Mouse (Mus musculus): Measurements from ENCODE around the gene Coq9. TPM values are rescaled to one million over a fixed set of nuclear protein-coding genes. Genes with fewer than 3 reads are reported as not detected.

The Coq9 gene
- total and polyA plus RNA-seq, 3 experiments, result 48.5 to 82.2 (median 68.8) TPM

GRCm38 (mm10) chr8:94822637-94823560, 15.2 kb upstream of the Coq9 start:
- Histone ChIP-seq H3K79me2 (replicated peaks; ENCODE audit: control insufficient read depth, extremely low read depth, insufficient read depth, poor library complexity, severe bottlenecking) (no peaks in the 10 kb centered on the region), H3K27me3 (replicated peaks) (no peaks in the 10 kb centered on the region), H3K36me3 (replicated peaks in 1 of 2; ENCODE audit: control insufficient read depth in 1 of 2, insufficient read depth in 1 of 2, low read length in 1 of 2) (peaks cover 67 to 96% of the 10 kb centered on the region in 2 experiments), H3K9ac (ENCODE audit: insufficient read depth, low read depth) (no peak overlapping the region), H3K4me2 (ENCODE audit: insufficient read depth, low read depth, poor library complexity, severe bottlenecking) (no peak overlapping the region), H3K27ac (ENCODE audit: insufficient read depth, low read depth) (peak overlapping the region; percentile 13), H3K4me1 (ENCODE audit: control insufficient read depth in 1 of 2, insufficient read depth in 2 of 2) (peaks cover 0 to 5% of the 10 kb centered on the region in 2 experiments; a peak in 1 of 4 replicates), H3K4me3 (replicated peaks in 1 of 3; ENCODE audit: low read depth in 2 of 3, low read length in 2 of 3, poor library complexity in 1 of 3) (no peak overlapping the region), H3K9me3 (replicated peaks; ENCODE audit: low read length) (no peaks in the 10 kb centered on the region)
- peak; percentile 55 for DNase-seq (ENCODE audit: extremely low read depth)
- dilution Hi-C loops (cut with MboI; ENCODE audit: extremely low pct_ligation_motif_present, extremely low pct_unique_long_range_greater_than_20kb, low sequenced_read_pairs) (no loop called here), in situ Hi-C loops (cut with MboI; ENCODE audit: low pct_ligation_motif_present, low pct_unique_long_range_greater_than_20kb, low sequenced_read_pairs) (loop anchor here (5.0 kb wide), 1 partner anchor 84 kb away; no protein-coding TSS in a partner anchor)
- TF ChIP-seq NELFE (IDR thresholded peaks at IDR 0.05; ENCODE audit: low read depth, low read length) (no peak), CTCF (conservative IDR thresholded peaks at IDR 0.05 in 1 of 2, IDR thresholded peaks at IDR 0.05 in 1 of 2; ENCODE audit: low read depth in 2 of 2, low read length in 2 of 2) (peak in 1 of 2 experiments; percentile 67; a peak in 2 of 4 replicates), SMC3 (IDR thresholded peaks at IDR 0.05; ENCODE audit: low read depth, low read length) (peak; percentile 50), MEF2A (IDR thresholded peaks at IDR 0.05; ENCODE audit: borderline replicate concordance, low read depth, low read length) (no peak), MAFK (IDR thresholded peaks at IDR 0.05; ENCODE audit: insufficient replicate concordance, low read length) (peak; percentile 100), PAX5 (IDR thresholded peaks at IDR 0.05; ENCODE audit: low read length) (no peak), RAD21 (IDR thresholded peaks at IDR 0.05; ENCODE audit: low read depth, low read length) (peak; percentile 35)

GRCm38 (mm10) chr8:94825170-94825569, 13.0 kb upstream of the Coq9 start:
- Histone ChIP-seq H3K4me3 (replicated peaks in 1 of 3; ENCODE audit: low read depth in 2 of 3, low read length in 2 of 3, poor library complexity in 1 of 3) (no peak overlapping the region), H3K9ac (ENCODE audit: insufficient read depth, low read depth) (no peak overlapping the region), H3K79me2 (replicated peaks; ENCODE audit: control insufficient read depth, extremely low read depth, insufficient read depth, poor library complexity, severe bottlenecking) (no peaks in the 10 kb centered on the region; the same call in 1 of the 2 replicates), H3K27me3 (replicated peaks) (no peaks in the 10 kb centered on the region), H3K4me2 (ENCODE audit: insufficient read depth, low read depth, poor library complexity, severe bottlenecking) (no peak overlapping the region), H3K9me3 (replicated peaks; ENCODE audit: low read length) (no peaks in the 10 kb centered on the region), H3K27ac (ENCODE audit: insufficient read depth, low read depth) (no peak overlapping the region; the same call in 1 of the 2 replicates), H3K36me3 (replicated peaks in 1 of 2; ENCODE audit: control insufficient read depth in 1 of 2, insufficient read depth in 1 of 2, low read length in 1 of 2) (peaks cover 77 to 93% of the 10 kb centered on the region in 2 experiments), H3K4me1 (ENCODE audit: control insufficient read depth in 1 of 2, insufficient read depth in 2 of 2) (peaks cover 0 to 5% of the 10 kb centered on the region in 2 experiments; a peak in 1 of 4 replicates)
- in situ Hi-C loops (cut with MboI; ENCODE audit: low pct_ligation_motif_present, low pct_unique_long_range_greater_than_20kb, low sequenced_read_pairs), result no loop called here
- DNase-seq (ENCODE audit: extremely low read depth), result no peak
- TF ChIP-seq GABPA (IDR thresholded peaks at IDR 0.05; ENCODE audit: insufficient replicate concordance, low read depth, low read length), result no peak
- TF ChIP-seq ZC3H11A (IDR thresholded peaks at IDR 0.05; ENCODE audit: low read depth, low read length), result no peak
- no peak for TF ChIP-seq MAFK (IDR thresholded peaks at IDR 0.05; ENCODE audit: insufficient replicate concordance, low read length)
- no peak for TF ChIP-seq RAD21 (IDR thresholded peaks at IDR 0.05; ENCODE audit: low read depth, low read length)
- dilution Hi-C loops (cut with MboI; ENCODE audit: extremely low pct_ligation_motif_present, extremely low pct_unique_long_range_greater_than_20kb, low sequenced_read_pairs), result no loop called here

- Histone ChIP-seq H3K27ac (ENCODE audit: insufficient read depth, low read depth) (no peak overlapping the region), H3K27me3 (replicated peaks) (no peaks in the 10 kb centered on the region), H3K4me3 (replicated peaks in 1 of 3; ENCODE audit: low read depth in 2 of 3, low read length in 2 of 3, poor library complexity in 1 of 3) (no peak overlapping the region), H3K79me2 (replicated peaks; ENCODE audit: control insufficient read depth, extremely low read depth, insufficient read depth, poor library complexity, severe bottlenecking) (no peaks in the 10 kb centered on the region; the same call in 1 of the 2 replicates), H3K4me2 (ENCODE audit: insufficient read depth, low read depth, poor library complexity, severe bottlenecking) (no peak overlapping the region), H3K4me1 (ENCODE audit: control insufficient read depth in 1 of 2, insufficient read depth in 2 of 2) (peaks cover 0 to 5% of the 10 kb centered on the region in 2 experiments; a peak in 1 of 4 replicates), H3K9ac (ENCODE audit: insufficient read depth, low read depth) (no peak overlapping the region), H3K9me3 (replicated peaks; ENCODE audit: low read length) (peaks cover 3% of the 10 kb centered on the region), H3K36me3 (replicated peaks in 1 of 2; ENCODE audit: control insufficient read depth in 1 of 2, insufficient read depth in 1 of 2, low read length in 1 of 2) (peaks cover 74 to 92% of the 10 kb centered on the region in 2 experiments)
- dilution Hi-C loops (cut with MboI; ENCODE audit: extremely low pct_ligation_motif_present, extremely low pct_unique_long_range_greater_than_20kb, low sequenced_read_pairs), result no loop called here
- TF ChIP-seq RCOR1 (conservative IDR thresholded peaks at IDR 0.05; ENCODE audit: low read depth, low read length) (no peak), MXI1 (IDR thresholded peaks at IDR 0.05; ENCODE audit: low read depth, low read length) (no peak), ZC3H11A (IDR thresholded peaks at IDR 0.05; ENCODE audit: low read depth, low read length) (no peak), POLR2A (IDR thresholded peaks at IDR 0.05; ENCODE audit: low read depth, low read length) (no peak), TCF12 (IDR thresholded peaks at IDR 0.05; ENCODE audit: low read depth, low read length) (no peak), SIN3A (IDR thresholded peaks at IDR 0.05; ENCODE audit: low read length) (no peak), TBP (conservative IDR thresholded peaks at IDR 0.05; ENCODE audit: low read depth, low read length) (no peak), HCFC1 (IDR thresholded peaks at IDR 0.05; ENCODE audit: low read depth, low read length) (no peak)
- in situ Hi-C loops (cut with MboI; ENCODE audit: low pct_ligation_motif_present, low pct_unique_long_range_greater_than_20kb, low sequenced_read_pairs), result no loop called here
- DNase-seq (ENCODE audit: extremely low read depth), result no peak
Measured at GRCm38 (mm10) chr8:94826210-94826609, 11.9 kb upstream of the Coq9 start.

Measured in CH12.LX (cell line).